Mouse (Mus musculus) liver, postnatal 0 days (tissue): ENCODE results near the gene Gm9821. TPM values are rescaled to one million over a fixed set of nuclear protein-coding genes. Genes with fewer than 3 reads are reported as not detected.

Experiments used
- ATAC-seq: fragments of 200-750 bp; cut with Nextera tagmentation; 2 replicates; pipeline ENCODE4 v1.8.0; 2017; ENCODE audit warnings: mild to moderate bottlenecking, moderate library complexity
- DNase-seq: peaks from one replicate; pipeline ENCODE4 v3.0.0-alpha.2; 2016
- H3K27ac ChIP-seq: fragments of 300-500 bp; sonication (generic); 2 replicates; pipeline ENCODE4 v1.5.1; 2014; ENCODE audit warnings: antibody characterized with exemption, moderate library complexity, mild to moderate bottlenecking, low read depth
- H3K27me3 ChIP-seq: fragments of 300-500 bp; sonication (generic); 2 replicates; pipeline ENCODE4 v1.6.1; 2014; ENCODE audit warnings: low read length, control low read depth, mixed read lengths; ENCODE audit not compliant: insufficient read depth
- H3K36me3 ChIP-seq: fragments of 300-500 bp; sonication (generic); replicated peaks from 2 replicates; pipeline ENCODE4 v1.6.1; 2014; ENCODE audit warnings: mild to moderate bottlenecking, control low read depth, low read length, moderate library complexity, mixed read lengths; ENCODE audit not compliant: insufficient read depth
- H3K4me1 ChIP-seq: fragments of 300-500 bp; sonication (generic); 2 replicates; pipeline ENCODE4 v1.6.1; 2014; ENCODE audit warnings: antibody characterized with exemption, mild to moderate bottlenecking, control low read depth; ENCODE audit not compliant: insufficient read depth
- H3K4me2 ChIP-seq: fragments of 300-500 bp; sonication (generic); 2 replicates; pipeline ENCODE4 v1.6.1; 2014; ENCODE audit warnings: low read depth, mild to moderate bottlenecking, low read length, moderate library complexity, mixed read lengths
- H3K4me3 ChIP-seq: fragments of 300-500 bp; sonication (generic); 2 replicates; pipeline ENCODE4 v1.5.1; 2014; ENCODE audit warnings: low read depth, low read length
- H3K9ac ChIP-seq: fragments of 300-500 bp; sonication (generic); replicated peaks from 2 replicates; pipeline ENCODE4 v1.6.1; 2014; ENCODE audit warnings: mild to moderate bottlenecking, moderate library complexity
- H3K9me3 ChIP-seq: fragments of 300-500 bp; sonication (generic); 2 replicates; pipeline ENCODE4 v1.6.1; 2016; ENCODE audit warnings: mild to moderate bottlenecking, control low read depth, low read length, mixed read lengths
- CTCF ChIP-seq: sonication (generic); IDR thresholded peaks from 2 replicates; pipeline ENCODE4 v1.5.1; 2016; ENCODE audit warnings: antibody characterized with exemption, low read depth
- EP300 ChIP-seq: IDR thresholded peaks from 2 replicates; pipeline ENCODE4 v1.6.1; 2016; ENCODE audit warnings: antibody characterized with exemption, low read depth, mild to moderate bottlenecking
- WGBS: fragments of 180-500 bp; shearing (Covaris S2); extraction: QIAGEN DNeasy Blood & Tissue Kit; methylation state at CpG from one replicate; pipeline ENCODE4 v1.1.7; 2014; ENCODE audit not compliant: insufficient replicate concordance; 5-methylcytosine and 5-hydroxymethylcytosine counted together
- polyA plus RNA-seq: library from polyadenylated mRNA; unstranded; fragments of >200 nt; fragmentation: Nextera tagmentation; extraction: Ambion mirVana; gene quantifications from 2 replicates; pipeline ENCODE4 v1.2.1, GENCODE M21; 2015

Gene Gm9821
- polyA plus RNA-seq, 1 experiment from 2014 or later, result 0.20 TPM

- 21% methylated on average over 4 of the region's 4 CpGs for WGBS
- Histone ChIP-seq H3K4me2 (peak overlapping the region; percentile 94), H3K36me3 (no peaks in the 10 kb centered on the region; the same call in 1 of the 2 replicates), H3K4me1 (peaks cover 56% of the 10 kb centered on the region), H3K9me3 (no peaks in the 10 kb centered on the region), H3K27me3 (no peaks in the 10 kb centered on the region; the same call in 1 of the 2 replicates), H3K27ac (peak overlapping the region; percentile 91), H3K4me3 (peak overlapping the region; percentile 72), H3K9ac (peak overlapping the region; percentile 83)
- ATAC-seq (no peak), DNase-seq (no peak)
- TF ChIP-seq CTCF (no peak), EP300 (no peak)
Measured at GRCm38 (mm10) chr2:91961901-91962761, 16.6 kb downstream of the Gm9821 start.

DNA sequence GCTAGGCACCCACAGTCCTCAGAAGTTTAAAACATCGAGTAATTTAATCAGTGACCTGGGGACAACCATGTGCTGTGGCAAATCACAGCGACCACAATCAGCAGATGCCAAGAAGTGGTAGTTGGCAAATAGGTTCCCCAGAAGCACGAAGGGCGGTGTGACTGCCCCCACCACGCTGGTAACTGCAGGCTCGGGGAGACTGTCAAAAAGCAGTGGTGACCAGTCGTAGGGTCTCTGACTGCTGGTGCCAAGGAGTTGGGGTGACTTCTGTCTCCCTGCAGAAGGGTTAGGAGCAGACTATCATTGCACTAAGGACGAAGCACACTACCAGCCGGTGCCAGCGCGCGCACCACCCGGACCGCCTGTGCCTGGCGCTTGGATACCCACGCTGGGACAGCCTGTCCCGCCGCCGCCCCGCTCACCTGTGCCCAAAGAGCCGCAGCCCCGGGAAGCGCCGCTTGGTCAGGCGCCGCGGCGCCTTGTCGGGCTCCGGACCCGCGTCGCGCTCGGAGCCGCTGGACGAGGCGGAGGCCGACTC lies 17.4 kb downstream of the Gm9821 start:
- Histone ChIP-seq H3K27me3 (no peaks in the 10 kb centered on the region; the same call in 1 of the 2 replicates), H3K27ac (peak overlapping the region; percentile 91), H3K4me1 (peaks cover 48% of the 10 kb centered on the region), H3K4me2 (peak overlapping the region; percentile 94), H3K9me3 (no peaks in the 10 kb centered on the region), H3K4me3 (peak overlapping the region; percentile 72), H3K9ac (peak overlapping the region; percentile 83), H3K36me3 (no peaks in the 10 kb centered on the region; the same call in 1 of the 2 replicates)
- DNase-seq, result peak; percentile 54
- no peak for TF ChIP-seq CTCF
- no peak for TF ChIP-seq EP300
- peak; percentile 25 for ATAC-seq
- under 1% methylated on average over 28 of the region's 39 CpGs for WGBS

GRCm38 (mm10) chr2:91963443-91963932 lies 18.0 kb downstream of the Gm9821 start:
- Histone ChIP-seq H3K27me3 (no peaks in the 10 kb centered on the region; the same call in 1 of the 2 replicates), H3K9me3 (no peaks in the 10 kb centered on the region), H3K36me3 (no peaks in the 10 kb centered on the region; the same call in 1 of the 2 replicates), H3K4me2 (peak overlapping the region; percentile 94), H3K4me1 (peaks cover 44% of the 10 kb centered on the region), H3K9ac (peak overlapping the region; percentile 83), H3K27ac (peak overlapping the region; percentile 91), H3K4me3 (peak overlapping the region; percentile 72)
- ATAC-seq, result peak; percentile 95
- 0% methylated on average over 26 of the region's 57 CpGs for WGBS
- peak; percentile 96 for DNase-seq
- no peak for TF ChIP-seq EP300
- TF ChIP-seq CTCF, result peak; percentile 89

DNA sequence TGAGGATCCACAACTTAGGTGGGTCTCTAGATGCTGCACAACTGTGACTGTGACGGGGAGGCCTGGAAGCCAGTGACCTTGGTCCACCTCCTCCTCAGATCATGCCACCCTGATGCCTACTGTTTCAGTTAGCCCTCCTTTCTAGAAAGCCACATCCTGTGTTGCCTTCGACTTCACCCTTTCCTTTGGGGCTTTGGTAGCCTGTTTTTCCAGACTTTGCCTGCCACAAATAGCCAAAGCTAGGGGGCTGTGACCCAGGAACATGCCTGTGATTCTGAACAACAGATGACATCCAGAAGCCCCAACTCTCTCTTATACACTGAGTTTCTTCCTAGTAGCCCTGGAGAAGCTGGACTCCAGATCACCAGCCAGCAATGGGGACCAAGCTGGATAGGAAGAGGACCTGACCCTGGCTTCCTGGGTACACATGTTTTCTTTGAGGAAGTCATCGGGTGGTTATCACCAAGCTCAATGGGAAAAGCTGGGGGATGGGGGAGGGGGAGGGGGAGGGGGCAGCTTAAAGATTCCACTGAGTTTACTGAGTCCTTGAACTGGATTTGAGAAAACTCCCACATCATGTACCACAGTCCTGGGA lies 19.2 kb downstream of the Gm9821 start:
- peaks cover 4% of the 10 kb centered on the region; the same call in 1 of the 2 replicates for H3K27me3 ChIP-seq

GRCm38 (mm10) chr2:91965417-91965816 lies 19.9 kb downstream of the Gm9821 start:
- ATAC-seq (no peak), DNase-seq (peak; percentile 77)
- Histone ChIP-seq H3K4me3 (peak overlapping the region; percentile 72), H3K4me2 (peak overlapping the region; percentile 94), H3K9me3 (no peaks in the 10 kb centered on the region), H3K9ac (peak overlapping the region; percentile 47), H3K36me3 (no peaks in the 10 kb centered on the region), H3K27me3 (peaks cover 4% of the 10 kb centered on the region; the same call in 1 of the 2 replicates), H3K4me1 (peaks cover 28% of the 10 kb centered on the region), H3K27ac (peak overlapping the region; percentile 68)
- WGBS, result 16% methylated on average over 19 of the region's 20 CpGs
- TF ChIP-seq CTCF, result no peak
- no peak for TF ChIP-seq EP300

More for the DNA sequence above, 19.2 kb downstream of the Gm9821 start:
- Histone ChIP-seq H3K4me3 (peak overlapping the region; percentile 72), H3K36me3 (no peaks in the 10 kb centered on the region), H3K27ac (peak overlapping the region; percentile 68), H3K9me3 (no peaks in the 10 kb centered on the region), H3K4me1 (peaks cover 32% of the 10 kb centered on the region), H3K4me2 (peak overlapping the region; percentile 94), H3K9ac (peak overlapping the region; percentile 47; the same call in 1 of the 2 replicates)
- ATAC-seq (no peak), DNase-seq (no peak)
- 44% methylated on average over 3 of the region's 3 CpGs for WGBS
- no peak for TF ChIP-seq EP300
- no peak for TF ChIP-seq CTCF
